Mouse (Mus musculus) testis, adult 2 months (tissue): ENCODE data around the gene Tfeb. TPM values are rescaled to one million over a fixed set of nuclear protein-coding genes. Genes with fewer than 3 reads are reported as not detected.

ENCODE experiments used
- H3K27ac ChIP-seq: fragments of 200-500 bp; 2 replicates; pipeline ENCODE4 v1.5.1; 2012; ENCODE audit warnings: low read depth, low read length; ENCODE audit not compliant: control insufficient read depth, insufficient read depth
- H3K27me3 ChIP-seq: fragments of 200-500 bp; 2 replicates; pipeline ENCODE4 v1.6.1; 2012; ENCODE audit warnings: mild to moderate bottlenecking, low read length, moderate library complexity; ENCODE audit not compliant: control insufficient read depth, insufficient read depth
- H3K36me3 ChIP-seq: fragments of 200-500 bp; 2 replicates; pipeline ENCODE4 v1.6.1; 2012; ENCODE audit warnings: mild to moderate bottlenecking, low read length; ENCODE audit not compliant: control insufficient read depth, insufficient read depth
- H3K4me1 ChIP-seq: fragments of 200-500 bp; 2 replicates; pipeline ENCODE4 v1.6.1; 2012; ENCODE audit warnings: low read length; ENCODE audit not compliant: control insufficient read depth, insufficient read depth
- H3K4me3 ChIP-seq: fragments of 200-500 bp; 2 replicates; pipeline ENCODE4 v1.5.1; 2012; ENCODE audit warnings: low read depth, mild to moderate bottlenecking, low read length, moderate library complexity, mixed read lengths; ENCODE audit not compliant: control insufficient read depth
- CTCF ChIP-seq: fragments of 200-500 bp; IDR thresholded peaks from 2 replicates; pipeline ENCODE4 v1.5.1; 2012; ENCODE audit warnings: low read depth, mild to moderate bottlenecking, inconsistent platforms, low read length, moderate library complexity; ENCODE audit not compliant: control insufficient read depth, insufficient read depth, insufficient replicate concordance
- POLR2A ChIP-seq: fragments of 200-500 bp; IDR thresholded peaks from 2 replicates; pipeline ENCODE4 v1.6.1; 2012; ENCODE audit warnings: low read depth, mild to moderate bottlenecking, inconsistent platforms, low read length, moderate library complexity; ENCODE audit not compliant: control insufficient read depth
- polyA plus RNA-seq: library from polyadenylated mRNA; depleted of rRNA; stranded (reverse); fragments of >200 nt; gene quantifications from 2 replicates; pipeline ENCODE4 v1.2.3, GENCODE M21; 2012

The Tfeb gene
- polyA plus RNA-seq, 1 experiment = 4.4 TPM

- H3K36me3 ChIP-seq = no peaks in the 10 kb centered on the region
- H3K27me3 ChIP-seq = no peaks in the 10 kb centered on the region
- peak; percentile 80; the same call in 1 of the 2 replicates for TF ChIP-seq CTCF
- no peak for TF ChIP-seq POLR2A
- peaks cover 10% of the 10 kb centered on the region for H3K4me1 ChIP-seq
- H3K4me3 ChIP-seq = no peak overlapping the region
- H3K27ac ChIP-seq = no peak overlapping the region
Observed at GRCm38 (mm10) chr17:47795446-47795845, 58.6 kb downstream of the Tfeb start.

- Histone ChIP-seq H3K27ac (no peak overlapping the region), H3K4me1 (peaks cover 10% of the 10 kb centered on the region), H3K36me3 (no peaks in the 10 kb centered on the region)
Observed at GRCm38 (mm10) chr17:47796156-47796816, 59.5 kb downstream of the Tfeb start.

GRCm38 (mm10) chr17:47796968-47797367 is 60.1 kb downstream of the Tfeb start:
- TF ChIP-seq CTCF (peak; percentile 20; the same call in 1 of the 2 replicates), POLR2A (no peak)
- H3K36me3 ChIP-seq = no peaks in the 10 kb centered on the region
- no peaks in the 10 kb centered on the region for H3K27me3 ChIP-seq
- H3K4me3 ChIP-seq = no peak overlapping the region
- no peak overlapping the region for H3K27ac ChIP-seq
- peaks cover 10% of the 10 kb centered on the region for H3K4me1 ChIP-seq

More at GRCm38 (mm10) chr17:47796156-47796816, 59.5 kb downstream of the Tfeb start:
- Histone ChIP-seq H3K4me3 (no peak overlapping the region), H3K27me3 (no peaks in the 10 kb centered on the region)
- no peak for TF ChIP-seq CTCF

GRCm38 (mm10) chr17:47797383-47797782 is 60.6 kb downstream of the Tfeb start:
- peaks cover 6% of the 10 kb centered on the region for H3K4me1 ChIP-seq
- no peaks in the 10 kb centered on the region for H3K27me3 ChIP-seq
- H3K4me3 ChIP-seq = no peak overlapping the region
- no peaks in the 10 kb centered on the region for H3K36me3 ChIP-seq
- TF ChIP-seq CTCF = no peak
- no peak overlapping the region for H3K27ac ChIP-seq

GRCm38 (mm10) chr17:47802806-47803205 is 66.0 kb downstream of the Tfeb start:
- Histone ChIP-seq H3K27me3 (no peaks in the 10 kb centered on the region), H3K4me1 (no peaks in the 10 kb centered on the region), H3K4me3 (no peak overlapping the region), H3K36me3 (no peaks in the 10 kb centered on the region), H3K27ac (no peak overlapping the region)
- TF ChIP-seq CTCF (no peak), POLR2A (no peak)

- H3K4me1 ChIP-seq = no peaks in the 10 kb centered on the region
- H3K27me3 ChIP-seq = no peaks in the 10 kb centered on the region
- TF ChIP-seq POLR2A (no peak), CTCF (no peak)
Observed at GRCm38 (mm10) chr17:47803662-47804061, 66.8 kb downstream of the Tfeb start.

GRCm38 (mm10) chr17:47805047-47805835 is 68.4 kb downstream of the Tfeb start:
- H3K27ac ChIP-seq = no peak overlapping the region
- TF ChIP-seq CTCF (no peak), POLR2A (no peak)
- no peaks in the 10 kb centered on the region for H3K4me1 ChIP-seq
- no peaks in the 10 kb centered on the region for H3K36me3 ChIP-seq
- no peaks in the 10 kb centered on the region for H3K27me3 ChIP-seq
- no peak overlapping the region for H3K4me3 ChIP-seq

More at GRCm38 (mm10) chr17:47803662-47804061, 66.8 kb downstream of the Tfeb start:
- Histone ChIP-seq H3K27ac (no peak overlapping the region), H3K4me3 (no peak overlapping the region), H3K36me3 (no peaks in the 10 kb centered on the region)
